Mouse (Mus musculus): ENCODE measurements around the gene Ptprd. TPM values are rescaled to one million over a fixed set of nuclear protein-coding genes. Genes with fewer than 3 reads are reported as not detected.

Ptprd gene
- total RNA-seq, 2 experiments from 2014 or later, result 8.9 to 9.2 TPM

GRCm38 (mm10) chr4:77283423-77283822 is 928.3 kb downstream of the Ptprd start:
- no peak for DNase-seq (ENCODE audit: low spot score)
- intact Hi-C loops (cut with DNase I), result no loop called here

GRCm38 (mm10) chr4:77277913-77278312 is 933.8 kb downstream of the Ptprd start:
- intact Hi-C loops (cut with DNase I), result no loop called here

DNA sequence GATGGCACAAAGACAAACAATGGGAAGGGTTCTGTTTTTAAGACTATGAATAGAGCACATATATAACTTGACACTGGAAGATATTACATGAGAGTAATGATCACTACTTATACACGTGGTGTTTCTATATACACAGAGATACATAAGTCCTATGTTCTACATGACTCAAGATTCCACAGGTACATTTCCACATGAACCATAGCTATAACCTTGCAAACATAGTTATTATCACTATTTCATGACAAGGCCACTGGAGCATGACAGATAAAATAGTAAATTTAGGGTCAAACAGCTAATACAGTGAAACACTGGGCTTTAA is 951.8 kb downstream of the Ptprd start:
- intact Hi-C loops (cut with DNase I), result no loop called here
- DNase-seq (ENCODE audit: low spot score), result no peak

More at GRCm38 (mm10) chr4:77277913-77278312, 933.8 kb downstream of the Ptprd start:
- no peak for DNase-seq (ENCODE audit: low spot score)

DNA sequence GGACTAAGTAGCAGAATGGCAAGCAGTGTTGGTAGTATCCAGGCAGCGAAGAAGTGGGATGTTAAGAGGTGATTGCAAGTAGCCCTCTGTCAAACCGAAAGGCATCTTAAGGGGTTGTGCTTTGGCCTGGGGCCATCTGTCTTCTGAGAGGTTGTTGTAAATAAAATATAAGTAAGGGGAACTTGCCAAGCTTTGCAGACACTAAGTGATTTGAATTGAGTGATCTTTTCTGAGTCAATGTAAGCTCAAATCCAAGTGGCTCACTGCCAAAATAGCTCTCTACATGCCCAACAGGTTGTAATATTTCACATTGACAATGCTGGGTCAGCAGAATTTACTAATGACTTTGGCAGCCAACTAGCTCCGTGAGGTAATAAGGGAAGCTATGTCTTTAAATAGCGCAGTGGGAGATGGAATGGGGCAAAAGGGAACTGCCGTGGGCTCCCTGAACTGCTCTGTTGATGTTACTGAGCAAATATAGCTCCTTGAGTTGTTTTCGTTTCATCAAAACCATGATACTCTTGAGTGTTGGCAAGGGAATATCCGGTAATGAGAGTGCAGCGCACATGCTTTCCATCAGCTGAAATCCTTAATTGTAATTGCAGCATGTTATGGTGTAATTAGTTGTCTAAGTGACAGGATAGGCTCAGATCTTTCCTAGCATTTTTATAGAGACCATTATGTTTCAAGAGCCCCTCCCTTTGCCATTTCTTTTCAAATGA is 952.4 kb downstream of the Ptprd start:
- DNase-seq (ENCODE audit: low spot score), result no peak
- intact Hi-C loops (cut with DNase I), result no loop called here

- DNase-seq (ENCODE audit: low spot score), result no peak
- intact Hi-C loops (cut with DNase I), result no loop called here
These were observed 960.6 kb downstream of the Ptprd start for GRCm38 (mm10) chr4:77251188-77251587.

DNA sequence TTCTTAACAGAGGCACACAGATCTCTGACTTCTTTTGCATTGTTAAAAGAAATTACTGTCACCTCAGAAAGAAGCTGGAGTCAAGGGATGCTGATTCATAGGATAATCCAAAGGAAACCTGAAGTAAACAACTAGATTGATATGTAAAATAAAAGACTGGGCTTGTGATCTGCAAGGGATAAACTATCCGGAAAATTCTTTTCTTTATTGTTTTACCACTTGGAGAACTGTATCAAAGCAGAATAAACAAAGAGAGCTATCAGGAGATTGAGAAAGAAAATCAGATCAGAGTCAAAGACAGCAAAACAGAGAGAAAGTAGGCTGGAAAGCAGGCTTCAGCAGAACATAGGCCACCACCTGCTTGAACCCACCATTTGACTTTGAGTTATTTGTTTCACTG is 962.0 kb downstream of the Ptprd start:
- intact Hi-C loops (cut with DNase I), result no loop called here
- no peak for DNase-seq (ENCODE audit: low spot score)

GRCm38 (mm10) chr4:77248918-77249317 is 962.8 kb downstream of the Ptprd start:
- DNase-seq (ENCODE audit: low spot score), result no peak
- intact Hi-C loops (cut with DNase I), result no loop called here

DNA sequence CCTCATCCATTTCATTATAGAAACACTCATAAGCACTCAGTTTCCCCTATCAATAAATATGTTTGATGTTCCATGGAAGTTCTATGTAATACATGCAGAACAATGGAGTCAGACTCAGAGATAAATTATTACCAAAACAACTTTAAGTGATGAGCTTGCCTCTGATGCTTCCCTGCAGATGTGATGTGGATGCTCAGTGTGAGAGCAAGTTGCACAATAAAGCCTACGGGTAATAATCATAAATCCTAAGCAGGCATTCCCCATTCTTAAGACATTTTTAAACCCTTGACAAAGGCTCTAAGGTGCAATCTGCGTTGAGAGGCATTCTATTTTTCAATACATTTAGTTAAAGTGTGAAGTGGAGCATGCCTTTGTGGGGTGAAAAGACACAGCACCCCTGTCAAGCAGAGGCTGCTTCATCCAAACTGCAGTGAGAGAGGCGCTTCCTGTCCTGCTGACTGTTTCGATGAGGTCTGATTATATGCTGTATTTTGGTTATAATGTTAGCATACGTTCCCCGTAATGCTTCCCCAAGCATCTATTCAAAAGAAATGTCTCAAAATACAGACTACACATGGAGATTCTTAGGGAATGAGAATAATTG is 969.8 kb downstream of the Ptprd start:
- DNase-seq (ENCODE audit: low spot score), result no peak
- intact Hi-C loops (cut with DNase I), result no loop called here

DNA sequence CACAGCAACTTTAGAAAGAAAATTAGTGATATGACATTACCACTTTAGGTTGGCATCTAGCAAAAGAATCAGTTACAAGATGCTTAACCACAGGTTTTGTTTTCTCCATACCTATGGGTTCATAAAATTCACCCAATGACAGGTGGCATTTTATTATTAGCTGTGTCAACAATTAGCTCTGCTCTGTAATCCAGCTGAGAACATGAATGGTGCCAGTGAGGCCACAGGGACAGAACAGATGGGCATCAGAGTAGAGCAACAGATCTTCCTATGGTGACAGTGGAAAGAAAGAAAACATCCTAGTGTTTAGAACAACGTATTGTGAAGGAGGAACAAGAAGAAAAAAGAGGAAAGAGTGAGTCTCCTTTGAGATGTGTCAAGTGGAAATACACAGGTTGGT is 973.6 kb downstream of the Ptprd start:
- no peak for DNase-seq (ENCODE audit: low spot score)
- intact Hi-C loops (cut with DNase I), result no loop called here

DNA sequence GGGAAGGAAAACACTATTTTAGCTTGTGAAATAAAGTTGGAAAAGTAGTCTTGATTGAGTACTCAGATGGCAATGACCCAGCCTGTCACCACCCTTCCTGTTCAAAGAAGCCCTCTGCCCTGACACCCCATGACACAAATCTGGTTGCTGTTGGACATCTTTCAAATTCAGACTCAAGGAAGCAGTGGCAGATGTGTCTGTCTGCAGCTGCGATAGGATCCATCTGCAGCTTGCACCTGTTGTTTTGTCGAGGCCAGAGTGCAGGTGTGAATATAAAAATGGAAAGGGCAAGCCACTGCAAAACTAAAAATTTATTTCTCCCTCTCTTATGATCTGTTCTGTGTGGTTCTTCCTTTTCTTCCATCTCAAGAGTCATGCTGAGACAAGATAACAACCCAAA is 978.5 kb downstream of the Ptprd start:
- DNase-seq (ENCODE audit: low spot score), result no peak
- intact Hi-C loops (cut with DNase I), result no loop called here

- intact Hi-C loops (cut with DNase I), result no loop called here
- no peak for DNase-seq (ENCODE audit: low spot score)
These were observed 1042.9 kb downstream of the Ptprd start for GRCm38 (mm10) chr4:77168866-77169265.

- intact Hi-C loops (cut with DNase I), result no loop called here
These were observed 1054.2 kb downstream of the Ptprd start for GRCm38 (mm10) chr4:77157601-77158000.

DNA sequence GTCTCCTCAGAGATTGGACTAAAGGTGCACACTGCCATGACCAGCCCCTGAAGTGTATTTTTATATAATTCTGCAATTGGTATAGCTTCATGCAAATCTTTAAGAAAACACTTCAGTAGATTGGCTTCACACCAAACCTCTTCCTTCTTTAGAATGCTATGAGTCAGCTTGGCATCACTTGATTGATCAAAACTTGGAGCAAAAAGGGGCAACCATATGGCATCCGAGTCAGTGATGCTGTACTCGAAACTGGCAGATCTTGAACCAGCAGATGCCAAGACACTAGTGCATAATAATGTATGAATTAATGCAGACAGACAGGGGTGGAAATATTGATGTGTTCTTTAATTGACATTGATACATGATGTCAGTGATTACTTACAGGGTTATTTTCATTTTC is 1056.2 kb downstream of the Ptprd start:
- no peak for DNase-seq (ENCODE audit: low spot score)
- intact Hi-C loops (cut with DNase I), result no loop called here

More at GRCm38 (mm10) chr4:77157601-77158000, 1054.2 kb downstream of the Ptprd start:
- no peak for DNase-seq (ENCODE audit: low spot score)

GRCm38 (mm10) chr4:77155037-77155436 is 1056.7 kb downstream of the Ptprd start:
- DNase-seq (ENCODE audit: low spot score), result no peak
- intact Hi-C loops (cut with DNase I), result no loop called here

GRCm38 (mm10) chr4:77124852-77125251 is 1086.9 kb downstream of the Ptprd start:
- DNase-seq (ENCODE audit: low spot score), result no peak

GRCm38 (mm10) chr4:77110894-77111293 is 1100.9 kb downstream of the Ptprd start:
- intact Hi-C loops (cut with DNase I), result no loop called here
- no peak for DNase-seq (ENCODE audit: low spot score)

More at GRCm38 (mm10) chr4:77124852-77125251, 1086.9 kb downstream of the Ptprd start:
- intact Hi-C loops (cut with DNase I), result no loop called here

GRCm38 (mm10) chr4:77107291-77107690 is 1104.5 kb downstream of the Ptprd start:
- intact Hi-C loops (cut with DNase I), result no loop called here
- no peak for DNase-seq (ENCODE audit: low spot score)

DNA sequence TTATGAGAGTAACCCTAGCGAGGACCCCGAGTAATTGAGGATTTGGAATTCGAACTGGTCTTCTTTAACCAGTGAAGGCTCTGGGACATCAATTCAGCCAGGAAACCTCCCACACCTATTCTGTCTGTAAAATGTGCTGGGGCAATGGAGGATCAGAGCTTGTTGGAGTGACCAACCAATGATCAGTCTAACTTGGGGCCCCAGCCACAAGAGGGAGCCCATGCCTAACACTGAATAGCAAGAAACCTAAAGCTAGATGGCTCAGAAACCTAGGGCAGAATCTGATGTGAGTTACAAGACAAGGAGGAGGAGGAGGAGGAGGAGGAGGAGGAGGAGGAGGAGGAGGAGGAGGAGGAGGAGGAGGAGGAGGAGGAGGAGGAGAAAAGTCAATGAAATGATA is 1128.6 kb downstream of the Ptprd start:
- intact Hi-C loops (cut with DNase I), result no loop called here
- DNase-seq (ENCODE audit: low spot score), result no peak

GRCm38 (mm10) chr4:77077607-77078006 is 1134.2 kb downstream of the Ptprd start:
- intact Hi-C loops (cut with DNase I), result no loop called here
- DNase-seq (ENCODE audit: low spot score), result no peak

GRCm38 (mm10) chr4:77050536-77051207 is 1161.1 kb downstream of the Ptprd start:
- intact Hi-C loops (cut with DNase I), result no loop called here
- DNase-seq (ENCODE audit: low spot score), result no peak

- no peak for DNase-seq (ENCODE audit: low spot score)
- intact Hi-C loops (cut with DNase I), result no loop called here
These were observed 1207.3 kb downstream of the Ptprd start for GRCm38 (mm10) chr4:77004483-77004882.
